In the genomic region with DNA sequence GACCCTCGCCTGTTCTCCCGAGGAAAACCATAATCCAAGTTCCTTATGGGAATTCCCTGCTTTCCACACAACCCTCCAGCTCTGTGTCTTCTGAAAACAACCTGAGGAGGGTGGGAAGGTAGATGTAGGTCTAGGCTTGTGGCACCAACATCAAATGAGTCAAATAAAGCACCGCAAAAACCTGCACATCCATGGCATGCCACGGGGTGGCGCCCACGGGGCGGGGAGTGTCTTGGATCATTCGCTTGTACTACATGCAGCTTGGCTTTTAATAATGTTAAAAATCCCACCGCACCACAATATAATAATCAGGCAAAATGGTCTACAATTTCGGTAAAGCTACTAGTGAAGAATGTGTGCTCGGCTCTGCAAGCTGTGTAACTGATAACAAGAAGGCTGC, we compare ENCODE assay signal across 19 mouse cellular contexts. TPM values are rescaled to one million over a fixed set of nuclear protein-coding genes. Genes with fewer than 3 reads are reported as not detected.
DNase-seq lines count a peak whose midpoint lies in the region; ATAC-seq and TF ChIP-seq lines count a peak whose summit lies in the region.
"Had no signal": no experiment of that assay in that cellular context is flagged by ENCODE, and none has a peak within 500 bp of the region (broad histone marks: within the 10 kb centered on the region; RNA-seq: fewer than 3 reads in every experiment).

No protein-coding gene starts in this region.

- no peaks in the 10 kb centered on the region for H3K9me3 ChIP-seq in intestine, postnatal 0 days (ENCODE audit: control insufficient read depth)
- no peaks in the 10 kb centered on the region for H3K9me3 ChIP-seq in intestine, embryonic 16.5 days (ENCODE audit: control insufficient read depth, low read length)
- H3K9me3 ChIP-seq in ES-E14 (ENCODE audit: control insufficient read depth, insufficient read depth, low read depth, low read length): no peaks in the 10 kb centered on the region
- H3K9me3 ChIP-seq: heart, embryonic 15.5 days; hindbrain, embryonic 13.5 days; limb, embryonic 10.5 days; neural tube, embryonic 15.5 days had no signal

- no peak overlapping the region for H3K9ac ChIP-seq in intestine, postnatal 0 days (ENCODE audit: low read depth, low read length)
- no peak overlapping the region for H3K9ac ChIP-seq in intestine, embryonic 16.5 days (ENCODE audit: low read depth, low read length)
- no peak overlapping the region for H3K9ac ChIP-seq in ES-E14 (ENCODE audit: insufficient read depth, low read depth, low read length, poor library complexity, severe bottlenecking)
- H3K9ac ChIP-seq: heart, embryonic 15.5 days; hindbrain, embryonic 13.5 days; neural tube, embryonic 15.5 days had no signal

- no peaks in the 10 kb centered on the region for H3K27me3 ChIP-seq in intestine, postnatal 0 days (replicated peaks; ENCODE audit: control insufficient read depth, insufficient read depth, low read length)
- no peaks in the 10 kb centered on the region for H3K27me3 ChIP-seq in intestine, embryonic 16.5 days (replicated peaks; ENCODE audit: control insufficient read depth, insufficient read depth, low read length)
- H3K27me3 ChIP-seq: heart, embryonic 15.5 days; hindbrain, embryonic 13.5 days; neural tube, embryonic 15.5 days; Patski had no signal

- DNase-seq in lung, postnatal 10 days: peak; percentile 2
- no peak for DNase-seq in lung, postnatal 25 days (ENCODE audit: low spot score)
- peak; percentile 12 for DNase-seq in ES-E14 (ENCODE audit: low read depth, low spot score)
- no peak for DNase-seq in adrenal gland, postnatal 36 days
- DNase-seq: kidney, adult 18-20 months; kidney, postnatal 25 days; lung, adult 18-20 months; right cerebral cortex, postnatal 4 days; thymus, adult 2 months had no signal

- no peak for ATAC-seq in intestine, postnatal 0 days
- ATAC-seq in intestine, embryonic 16.5 days: no peak
- ATAC-seq: Patski had no signal

- no peak overlapping the region for H3K27ac ChIP-seq in intestine, postnatal 0 days (ENCODE audit: low read depth, low read length)
- H3K27ac ChIP-seq in intestine, embryonic 16.5 days (ENCODE audit: low read length): no peak overlapping the region
- H3K27ac ChIP-seq in ES-E14 (ENCODE audit: insufficient read depth, low read depth, low read length, poor library complexity, severe bottlenecking): no peak overlapping the region
- no peak overlapping the region for H3K27ac ChIP-seq in embryonic fibroblast, embryonic 13.5 days (ENCODE audit: insufficient read depth, low read length)
- H3K27ac ChIP-seq: heart, embryonic 15.5 days; hindbrain, embryonic 13.5 days; limb, embryonic 10.5 days; neural tube, embryonic 15.5 days had no signal

- TF ChIP-seq POLR2A in embryonic fibroblast, embryonic 13.5 days (IDR thresholded peaks at IDR 0.05; ENCODE audit: low read depth, low read length): no peak

- TF ChIP-seq CTCF in intestine, postnatal 0 days (IDR thresholded peaks at IDR 0.05; ENCODE audit: low read depth): peak; percentile 15; the same call in 1 of the 2 replicates
- 0 out of 2 replicates have a peak, but pooled peaks have one; percentile 1 for TF ChIP-seq CTCF in embryonic fibroblast, embryonic 13.5 days (IDR thresholded peaks at IDR 0.05; ENCODE audit: borderline replicate concordance, insufficient read depth, low read length)

- no peak overlapping the region for H3K4me2 ChIP-seq in intestine, postnatal 0 days (replicated peaks; ENCODE audit: low read depth)
- no peak overlapping the region for H3K4me2 ChIP-seq in intestine, embryonic 16.5 days (ENCODE audit: low read depth, low read length)
- H3K4me2 ChIP-seq: heart, embryonic 15.5 days; hindbrain, embryonic 13.5 days; neural tube, embryonic 15.5 days had no signal

- WGBS in intestine, postnatal 0 days: 82% methylated on average over 11 of the region's 11 CpGs
- whole genome bisulfite sequencing in intestine, embryonic 16.5 days: 80% methylated on average over 11 of the region's 11 CpGs

- no peaks in the 10 kb centered on the region for H3K4me1 ChIP-seq in intestine, postnatal 0 days (replicated peaks; ENCODE audit: control insufficient read depth, insufficient read depth, low read length)
- H3K4me1 ChIP-seq in intestine, embryonic 16.5 days (ENCODE audit: control insufficient read depth, insufficient read depth, low read length): no peaks in the 10 kb centered on the region
- no peaks in the 10 kb centered on the region for H3K4me1 ChIP-seq in ES-E14 (ENCODE audit: control insufficient read depth in 2 of 2, insufficient read depth in 2 of 2, low read length in 2 of 2, poor library complexity in 1 of 2)
- no peaks in the 10 kb centered on the region for H3K4me1 ChIP-seq in embryonic fibroblast, embryonic 13.5 days (ENCODE audit: control insufficient read depth, insufficient read depth, low read length)
- H3K4me1 ChIP-seq: heart, embryonic 15.5 days; limb, embryonic 10.5 days had no signal

- H3K36me3 ChIP-seq in intestine, postnatal 0 days (ENCODE audit: control insufficient read depth, insufficient read depth): no peaks in the 10 kb centered on the region
- H3K36me3 ChIP-seq in intestine, embryonic 16.5 days (ENCODE audit: control insufficient read depth, insufficient read depth, low read length): no peaks in the 10 kb centered on the region
- peaks cover 2% of the 10 kb centered on the region; the same call in 1 of the 2 replicates for H3K36me3 ChIP-seq in ES-E14 (ENCODE audit: control insufficient read depth, insufficient read depth, low read length, poor library complexity, severe bottlenecking)
- H3K36me3 ChIP-seq: heart, embryonic 15.5 days; limb, embryonic 10.5 days had no signal

- H3K4me3 ChIP-seq in intestine, postnatal 0 days (ENCODE audit: low read depth, low read length): no peak overlapping the region
- H3K4me3 ChIP-seq in intestine, embryonic 16.5 days (ENCODE audit: low read length): no peak overlapping the region
- H3K4me3 ChIP-seq in ES-E14 (ENCODE audit: insufficient read depth in 1 of 2, low read depth in 1 of 2, low read length in 2 of 2, poor library complexity in 1 of 2, severe bottlenecking in 1 of 2): no peak overlapping the region
- no peak overlapping the region for H3K4me3 ChIP-seq in embryonic fibroblast, embryonic 13.5 days (ENCODE audit: insufficient read depth, low read length)
- H3K4me3 ChIP-seq: heart, embryonic 15.5 days; hindbrain, embryonic 13.5 days; limb, embryonic 10.5 days; neural tube, embryonic 15.5 days had no signal

- in situ Hi-C loops in ES-E14 (cut with MboI; ENCODE audit: low sequenced_read_pairs in 2 of 2, unreplicated experiment in 2 of 2): no loop called here

TF ChIP-seq in ES-E14, 5 proteins besides CTCF, POLR2A, EP300 and RAD21:
- TF ChIP-seq ZC3H11A (IDR thresholded peaks at IDR 0.05; ENCODE audit: borderline replicate concordance, low read depth, low read length) (0 out of 2 replicates have a peak, but pooled peaks have one; percentile 59), CHD2 (IDR thresholded peaks at IDR 0.05; ENCODE audit: low read depth, low read length) (no peak), MAFK (IDR thresholded peaks at IDR 0.05; ENCODE audit: insufficient read depth, low read depth, low read length) (no peak)

RNA-seq across cellular contexts. Expression of gene Lamp5, which starts 58.7 kb away (rescaled TPM):
- not detected in 2 replicates for polyA plus RNA-seq in intestine, postnatal 0 days (2015; fragmentation: Nextera tagmentation; extraction: Ambion mirVana)
- polyA plus RNA-seq in intestine, embryonic 16.5 days (2015; fragmentation: Nextera tagmentation; extraction: Ambion mirVana): not detected in 2 replicates
- not detected in 2 replicates for total RNA-seq in ES-E14 (2012; rRNA removed)
- not detected in 2 replicates for polyA plus RNA-seq in embryonic fibroblast, embryonic 13.5 days (2011; ENCODE audit: insufficient read length, low read depth, missing spikeins)
- total RNA-seq in adrenal gland, postnatal 36 days (2021): not detected
- total RNA-seq: adrenal gland, adult 18-20 months; gastrocnemius, postnatal 4 days had no signal
- polyA plus RNA-seq: heart, embryonic 15.5 days; limb, embryonic 10.5 days; Patski; thymus, adult 2 months had no signal

Comparison
In these comparisons a context has a peak if more than half of its experiments do, and no peak if none do; other contexts are left out.
1. DNase-seq: peak in lung, postnatal 10 days (single experiment) and ES-E14 (single experiment); none in lung, postnatal 25 days (single experiment) and adrenal gland, postnatal 36 days (0 of 2).